Mouse (Mus musculus): ENCODE data around the gene Vps35l.
A peak's percentile ranks its signal among the peaks of the same experiment; 100 is the strongest.

The Vps35l gene

GRCm38 (mm10) chr7:118733225-118733624, 6.8 kb upstream of the Vps35l start:
- DNase-seq (ENCODE audit: extremely low read depth, low read depth, low spot score) = no peak

DNA sequence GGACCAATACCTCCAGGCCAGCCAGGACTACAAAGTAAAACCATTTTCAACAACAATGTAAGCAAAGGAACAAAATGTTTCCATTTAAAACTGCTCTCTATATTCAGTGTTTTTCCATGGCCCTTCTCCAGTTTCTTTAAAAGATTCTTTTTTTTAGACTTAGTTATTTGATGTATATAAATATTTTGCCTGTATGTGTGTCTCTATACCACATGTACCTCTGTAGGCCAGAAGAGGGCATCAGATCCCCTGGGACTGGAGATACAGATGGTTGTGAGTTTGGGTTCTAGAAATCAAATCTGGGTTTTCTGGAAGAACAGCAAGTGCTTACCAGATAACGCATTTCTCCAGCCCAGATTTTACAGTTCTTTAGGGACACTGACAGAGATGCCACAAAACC, 1.3 kb upstream of the Vps35l start:
- DNase-seq (ENCODE audit: extremely low read depth, low read depth, low spot score) = no peak

DNA sequence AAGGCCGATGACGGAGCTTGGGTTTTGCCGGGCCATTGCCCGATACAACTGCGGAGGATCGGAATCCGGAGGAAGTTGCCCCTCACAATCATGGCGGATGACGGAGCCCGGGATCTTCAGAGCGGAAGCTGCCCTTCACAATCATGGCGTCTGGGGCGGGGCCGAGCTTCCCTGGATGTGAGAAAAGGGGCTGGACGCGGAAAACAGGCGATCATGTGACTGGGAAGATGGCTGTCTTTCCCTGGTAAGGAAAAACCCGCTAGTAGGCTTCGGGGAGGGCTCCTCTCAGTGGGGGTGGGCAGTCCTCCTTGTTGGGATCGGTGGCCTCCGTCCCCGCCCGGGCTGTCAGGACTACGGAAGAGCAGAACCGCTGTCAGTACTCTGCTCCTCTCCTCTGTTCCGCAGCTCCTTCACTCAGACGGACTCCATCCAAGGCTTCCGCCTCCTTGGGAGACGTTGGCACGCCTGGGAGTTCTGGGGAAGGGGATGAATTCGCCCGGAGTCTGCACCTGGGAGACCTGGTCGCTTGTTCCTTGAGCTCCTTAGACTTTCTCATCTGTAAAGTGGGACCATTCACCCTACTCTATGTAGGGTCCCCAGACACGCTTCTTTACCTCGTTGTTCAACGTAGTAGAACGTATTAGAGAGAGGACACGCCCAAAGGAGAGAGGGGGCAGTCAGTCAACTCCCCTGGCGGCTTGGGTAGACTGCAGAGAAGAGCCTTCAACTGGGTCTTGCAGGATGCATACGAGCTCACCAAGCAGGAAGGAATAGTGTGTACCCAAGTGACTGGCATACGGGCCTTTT, 709 bp downstream of the Vps35l start:
- peak; percentile 59 for DNase-seq (ENCODE audit: extremely low read depth, low read depth, low spot score)

- no peak for DNase-seq (ENCODE audit: extremely low read depth, low read depth, low spot score)
These were observed 2.3 kb downstream of the Vps35l start for GRCm38 (mm10) chr7:118742278-118742677.

DNA sequence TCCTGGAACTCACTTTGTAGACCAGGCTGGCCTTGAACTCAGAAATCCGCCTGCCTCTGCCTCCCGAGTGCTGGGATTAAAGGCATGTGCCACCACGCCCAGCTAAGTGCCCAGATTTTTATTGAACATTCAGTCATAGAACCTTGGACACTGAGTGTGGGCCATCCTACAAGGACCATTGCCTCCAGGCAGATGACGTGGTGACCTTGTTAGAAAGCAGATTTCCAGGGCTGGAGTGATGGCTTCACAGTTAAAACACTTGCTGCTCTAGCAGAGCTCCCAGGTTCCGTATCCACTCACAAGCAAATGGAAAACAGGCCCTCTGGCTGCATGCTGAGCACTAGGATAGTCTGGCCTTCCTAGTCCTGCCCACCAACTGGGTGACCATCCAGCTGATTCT, 4.7 kb downstream of the Vps35l start:
- no peak for DNase-seq (ENCODE audit: extremely low read depth, low read depth, low spot score)

DNA sequence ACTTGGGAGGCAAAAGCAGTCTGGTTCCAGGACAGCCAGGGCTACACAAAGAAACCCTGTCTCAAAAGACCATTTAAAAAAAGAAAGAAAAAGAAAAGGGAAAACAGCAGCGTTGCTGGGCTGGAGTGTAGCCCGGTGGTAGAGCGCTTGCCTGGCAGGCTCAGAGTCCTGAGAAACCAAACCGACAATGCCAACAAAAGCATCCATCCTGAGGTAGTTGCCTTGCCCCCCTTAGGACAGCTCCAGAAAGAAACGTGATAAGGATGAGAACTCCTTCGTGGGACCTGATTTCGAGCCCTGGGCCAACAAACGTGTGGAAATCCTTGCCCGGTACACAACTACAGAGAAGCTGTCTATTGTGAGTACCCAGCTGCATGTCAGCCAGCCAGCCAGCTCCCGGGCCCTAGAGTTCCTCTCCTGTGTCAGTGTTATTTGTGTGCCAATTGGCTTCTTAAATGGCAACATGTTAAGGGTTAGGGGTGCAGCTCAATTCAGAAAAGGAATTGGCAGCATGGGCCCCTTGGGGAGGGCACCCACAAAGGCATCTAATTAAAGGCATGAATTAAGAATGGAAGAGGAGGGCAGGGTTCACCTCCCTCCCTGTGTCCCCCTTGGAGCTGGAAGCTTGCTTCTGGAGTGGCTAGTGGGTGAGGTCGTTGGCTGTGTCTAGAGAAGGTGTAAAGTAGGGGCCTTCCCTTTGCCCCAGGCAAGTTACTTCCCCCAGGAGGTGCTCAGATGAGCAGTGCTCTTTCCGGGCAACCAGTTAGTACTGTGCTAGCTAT, 8.1 kb downstream of the Vps35l start:
- no peak for DNase-seq (ENCODE audit: extremely low read depth, low read depth, low spot score)

DNA sequence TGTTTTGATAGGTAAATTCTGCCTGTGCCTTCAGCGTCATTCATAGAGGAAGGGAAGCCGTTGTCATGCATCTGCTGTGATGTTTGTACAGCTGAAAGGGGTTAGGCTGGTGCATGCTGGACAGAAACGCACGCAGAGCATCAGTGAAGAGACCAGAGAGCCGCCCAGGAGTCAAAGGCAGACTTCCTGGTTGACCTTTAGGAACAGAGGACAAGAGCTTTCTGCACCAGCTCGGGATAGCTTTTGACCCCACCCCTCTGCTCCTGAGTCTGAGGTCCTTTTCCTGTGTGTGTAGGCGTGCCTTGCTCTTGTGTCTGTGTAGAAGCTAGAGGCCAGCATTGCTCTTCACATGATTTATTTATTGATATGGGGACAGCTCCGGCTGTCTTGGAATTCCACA, 9.7 kb downstream of the Vps35l start:
- DNase-seq (ENCODE audit: extremely low read depth, low read depth, low spot score) = no peak

- DNase-seq (ENCODE audit: extremely low read depth, low read depth, low spot score) = no peak
These were observed 11.6 kb downstream of the Vps35l start for GRCm38 (mm10) chr7:118751625-118752024.

- DNase-seq (ENCODE audit: extremely low read depth, low read depth, low spot score) = no peak
These were observed 15.7 kb downstream of the Vps35l start for GRCm38 (mm10) chr7:118755756-118756155.

DNA sequence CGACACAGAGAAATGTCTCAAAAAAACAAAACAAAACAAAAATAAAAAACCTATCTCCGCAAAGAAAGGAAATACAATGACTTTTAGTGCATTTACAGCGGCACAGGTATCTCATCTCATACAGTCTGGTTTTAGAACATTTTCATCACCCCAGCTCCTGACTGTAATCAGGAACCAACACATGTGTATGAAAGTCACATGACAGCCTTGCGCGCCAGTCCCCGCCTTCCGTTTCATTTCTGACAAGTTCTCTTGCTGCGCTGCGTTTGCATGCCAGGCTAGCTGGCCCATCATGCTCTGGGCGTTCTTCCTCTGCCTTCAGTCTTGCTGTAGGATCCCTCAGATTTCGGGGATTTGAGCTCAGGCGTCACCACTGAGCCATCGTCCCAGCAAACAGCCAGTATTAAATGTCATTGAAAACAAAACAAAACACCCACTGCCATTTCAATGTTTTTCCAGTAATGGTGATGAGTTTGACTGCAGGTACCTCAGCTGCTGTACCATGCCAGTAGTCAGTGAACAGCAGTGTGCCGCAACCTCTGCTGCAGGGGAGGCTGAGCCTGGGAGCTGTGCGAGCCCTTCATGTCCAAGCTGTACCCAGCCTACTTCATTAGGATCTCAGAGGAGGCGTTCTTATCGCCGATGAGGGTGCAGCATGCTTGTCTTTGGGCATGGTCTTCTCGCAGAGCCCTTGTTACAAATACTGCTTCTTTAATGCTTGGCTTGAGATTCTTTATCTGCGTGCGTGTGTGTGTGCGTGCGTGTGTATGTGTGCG, 16.7 kb downstream of the Vps35l start:
- DNase-seq (ENCODE audit: extremely low read depth, low read depth, low spot score) = no peak

- DNase-seq (ENCODE audit: extremely low read depth, low read depth, low spot score) = no peak
These were observed 18.3 kb downstream of the Vps35l start for GRCm38 (mm10) chr7:118758369-118758768.

GRCm38 (mm10) chr7:118759372-118759771, 19.3 kb downstream of the Vps35l start:
- no peak for DNase-seq (ENCODE audit: extremely low read depth, low read depth, low spot score)

DNA sequence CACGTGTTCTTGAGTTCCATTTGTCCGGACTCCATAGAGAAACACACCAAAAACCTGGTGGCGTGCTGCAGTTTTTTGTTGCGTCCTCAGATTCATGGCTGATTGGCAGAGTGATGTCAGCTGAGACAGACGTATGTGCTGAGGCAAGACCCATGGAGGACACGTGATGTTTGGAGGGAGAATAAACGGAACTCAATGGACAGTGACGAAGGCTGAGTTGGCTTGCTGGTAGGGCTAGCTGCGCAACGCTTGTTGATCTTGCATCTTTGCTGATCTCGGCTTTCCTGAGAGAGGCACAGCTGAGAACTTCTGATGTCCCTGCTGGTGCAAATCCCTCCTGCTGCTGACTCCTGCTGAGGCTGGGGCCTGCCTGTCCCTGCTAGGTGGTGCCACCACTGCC, 23.9 kb downstream of the Vps35l start:
- DNase-seq (ENCODE audit: extremely low read depth, low read depth, low spot score) = no peak

DNA sequence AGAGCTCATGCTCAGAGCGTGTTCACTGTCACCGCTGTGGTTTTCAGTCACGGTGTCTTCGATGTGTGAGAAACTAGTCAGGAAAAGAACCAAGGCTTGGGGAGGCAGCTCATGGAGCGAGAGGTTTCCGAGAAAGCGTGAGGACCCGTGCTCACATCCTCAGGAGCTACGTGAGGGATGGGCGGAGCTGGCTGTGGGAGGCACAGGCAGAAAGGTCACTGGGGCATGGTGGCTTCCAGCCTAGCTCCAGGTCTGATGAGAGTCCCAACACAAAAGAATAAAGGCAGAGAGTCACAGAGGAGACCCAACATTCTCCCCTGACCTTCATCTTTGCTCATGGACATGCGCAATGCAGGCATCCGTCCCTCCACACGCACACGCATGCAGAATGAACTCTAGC, 24.7 kb downstream of the Vps35l start:
- DNase-seq (ENCODE audit: extremely low read depth, low read depth, low spot score) = no peak

GRCm38 (mm10) chr7:118765604-118766003, 25.6 kb downstream of the Vps35l start:
- no peak for DNase-seq (ENCODE audit: extremely low read depth, low read depth, low spot score)

GRCm38 (mm10) chr7:118766119-118766833, 26.2 kb downstream of the Vps35l start:
- no peak for DNase-seq (ENCODE audit: extremely low read depth, low read depth, low spot score)

DNA sequence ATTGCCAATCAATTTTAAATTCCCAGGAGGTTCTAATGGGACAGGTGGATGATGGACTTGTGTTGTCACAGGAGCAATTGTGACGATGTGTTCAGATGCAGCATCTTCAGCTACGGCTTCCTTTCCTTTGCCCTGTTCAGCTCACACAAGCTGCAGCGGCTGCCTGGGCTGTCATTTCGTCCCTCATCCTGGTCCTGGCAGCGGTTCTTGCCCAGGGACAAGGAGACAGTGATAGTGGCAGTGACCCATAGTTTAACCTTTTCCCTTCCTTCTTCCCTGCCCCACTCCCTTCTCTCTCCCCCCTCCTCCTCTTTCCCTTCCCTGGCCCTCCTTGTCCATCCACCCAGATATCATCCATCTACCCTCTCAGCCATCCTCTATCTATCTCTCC, 26.8 kb downstream of the Vps35l start:
- DNase-seq (ENCODE audit: extremely low read depth, low read depth, low spot score) = no peak

DNA sequence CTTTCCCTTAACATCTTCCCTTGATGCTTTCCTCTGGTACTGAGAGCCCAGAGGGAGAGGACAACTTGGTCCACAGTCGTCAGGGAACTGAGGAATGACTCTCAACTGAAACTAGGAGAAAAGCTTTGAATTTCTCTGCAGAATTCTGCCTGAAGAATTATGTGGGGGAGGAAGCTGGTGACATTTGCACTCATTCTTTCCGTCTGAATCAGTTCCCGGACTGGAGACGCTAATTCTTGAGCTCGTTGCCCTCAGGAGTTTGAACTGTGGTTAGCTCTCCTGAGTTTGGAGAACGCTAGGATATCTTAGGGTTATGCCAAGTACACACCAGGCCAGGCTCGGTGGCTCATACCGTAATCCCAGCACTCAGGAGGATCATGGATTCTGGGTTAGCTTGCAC, 29.2 kb downstream of the Vps35l start:
- no peak for DNase-seq (ENCODE audit: extremely low read depth, low read depth, low spot score)

GRCm38 (mm10) chr7:118769655-118770054, 29.6 kb downstream of the Vps35l start:
- no peak for DNase-seq (ENCODE audit: extremely low read depth, low read depth, low spot score)

DNA sequence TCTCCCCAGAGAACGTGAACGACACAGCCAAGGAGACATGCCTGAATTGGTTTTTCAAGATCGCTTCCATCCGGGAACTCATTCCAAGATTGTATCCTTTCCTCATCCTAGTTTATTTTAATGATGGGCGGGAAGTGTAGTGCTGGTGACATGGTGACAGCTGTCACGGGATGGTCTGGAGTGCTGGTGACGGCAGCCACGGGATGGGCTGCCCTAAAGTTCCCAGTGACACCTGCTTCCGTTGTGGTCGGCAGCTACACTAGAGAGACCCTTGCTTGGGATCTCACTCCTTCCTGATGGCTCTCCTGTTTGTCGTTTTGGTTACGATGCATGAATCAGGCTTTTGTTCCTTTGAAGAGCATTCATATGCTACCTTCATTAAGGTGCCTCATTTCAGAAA, 33.0 kb downstream of the Vps35l start:
- no peak for DNase-seq (ENCODE audit: extremely low read depth, low read depth, low spot score)

- no peak for DNase-seq (ENCODE audit: extremely low read depth, low read depth, low spot score)
These were observed 36.0 kb downstream of the Vps35l start for GRCm38 (mm10) chr7:118775991-118776390.
